Mouse (Mus musculus): Measurements from ENCODE around the gene Golga2. TPM values are rescaled to one million over a fixed set of nuclear protein-coding genes. Genes with fewer than 3 reads are reported as not detected.

Gene Golga2
- total RNA-seq, 1 experiment from 2014 or later, result 55.3 TPM

GRCm38 (mm10) chr2:32353007-32353542 lies 65.9 kb downstream of the Golga2 start, which contains the start of gene Dnm1:
Gene Dnm1 (minus strand): TSS chr2:32353338.
- ATAC-seq (replicated peaks; ENCODE audit: insufficient number of reproducible peaks, low FRiP score, low TSS enrichment, poor library complexity, severe bottlenecking), result peak; percentile 65

GRCm38 (mm10) chr2:32353836-32354235 lies 66.7 kb downstream of the Golga2 start:
- ATAC-seq (replicated peaks; ENCODE audit: insufficient number of reproducible peaks, low FRiP score, low TSS enrichment, poor library complexity, severe bottlenecking), result no peak

GRCm38 (mm10) chr2:32354336-32354895 lies 67.2 kb downstream of the Golga2 start:
- no peak for ATAC-seq (replicated peaks; ENCODE audit: insufficient number of reproducible peaks, low FRiP score, low TSS enrichment, poor library complexity, severe bottlenecking)

GRCm38 (mm10) chr2:32356216-32356615 lies 69.0 kb downstream of the Golga2 start:
- no peak for ATAC-seq (replicated peaks; ENCODE audit: insufficient number of reproducible peaks, low FRiP score, low TSS enrichment, poor library complexity, severe bottlenecking)

Other genes starting within 250 kb of the Golga2 start
- gene Fam78a, start 202.5 kb upstream of the Golga2 start, total RNA-seq (2017), result 9.3 to 23.1 TPM (median 14.2 TPM) in 3 replicates
- gene Plpp7, start 191.9 kb upstream of the Golga2 start, total RNA-seq (2017), result 1.2 TPM in 1 of 3 replicates, not detected in the others
- gene Prrc2b, start 136.3 kb upstream of the Golga2 start, total RNA-seq (2017), result 13.3 to 55.4 TPM (median 22.1 TPM) in 3 replicates
- 3.8 to 10.1 TPM (median 8.4 TPM) in 3 replicates for gene Pomt1, start 50.8 kb upstream of the Golga2 start, total RNA-seq (2017)
- 23.0 to 35.3 TPM (median 26.8 TPM) in 3 replicates for gene Uck1, start 27.2 kb upstream of the Golga2 start, total RNA-seq (2017)
- gene Swi5, start 691 bp downstream of the Golga2 start, total RNA-seq (2017), result 108 to 121 TPM (median 114 TPM) in 3 replicates
- gene Ciz1, start 64.9 kb downstream of the Golga2 start, total RNA-seq (2017), result 47.7 to 111 TPM (median 96.8 TPM) in 3 replicates
- not detected in 3 replicates for gene Dnm1, start 66.0 kb downstream of the Golga2 start, total RNA-seq (2017)
- gene 1110008P14Rik, start 94.6 kb downstream of the Golga2 start, total RNA-seq (2017), result 9.7 to 24.0 TPM (median 21.3 TPM) in 3 replicates
- gene Lcn2, start 100.9 kb downstream of the Golga2 start, total RNA-seq (2017), result 1.6 TPM in 1 of 3 replicates, not detected in the others
- 2.2 to 7.0 TPM (median 3.6 TPM) in 3 replicates for gene Ptges2, start 108.5 kb downstream of the Golga2 start, total RNA-seq (2017)
- gene Naif1, start 163.1 kb downstream of the Golga2 start, total RNA-seq (2017), result 4.4 to 6.9 TPM (median 6.5 TPM) in 3 replicates
- gene Slc25a25, start 164.1 kb downstream of the Golga2 start, total RNA-seq (2017), result 27.4 to 47.7 TPM (median 28.0 TPM) in 3 replicates
- gene Fam102a, start 247.9 kb downstream of the Golga2 start, total RNA-seq (2017), result 16.5 to 33.7 TPM (median 17.8 TPM) in 3 replicates